Mouse (Mus musculus) kidney, embryonic 14.5 days (tissue): Measurements from ENCODE around the gene Bpi. TPM values are rescaled to one million over a fixed set of nuclear protein-coding genes. Genes with fewer than 3 reads are reported as not detected.

ENCODE experiments used
- ATAC-seq: fragments of 200-750 bp; cut with Nextera tagmentation; 2 replicates; pipeline ENCODE4 v1.8.0; 2017; ENCODE audit warnings: moderate number of reproducible peaks, mild to moderate bottlenecking, moderate TSS enrichment, moderate library complexity; ENCODE audit not compliant: low FRiP score, low TSS enrichment
- H3K27ac ChIP-seq: fragments of 300-500 bp; sonication (generic); 2 replicates; pipeline ENCODE4 v1.5.1; 2014; ENCODE audit warnings: low read depth, mild to moderate bottlenecking, low read length, moderate library complexity, mixed read lengths
- H3K27me3 ChIP-seq: fragments of 300-500 bp; sonication (generic); 2 replicates; pipeline ENCODE4 v1.6.1; 2014; ENCODE audit warnings: mild to moderate bottlenecking, low read length; ENCODE audit not compliant: control insufficient read depth, insufficient read depth
- H3K36me3 ChIP-seq: fragments of 300-500 bp; sonication (generic); 2 replicates; pipeline ENCODE4 v1.6.1; 2014; ENCODE audit warnings: low read length, mixed read lengths; ENCODE audit not compliant: control insufficient read depth, insufficient read depth
- H3K4me1 ChIP-seq: fragments of 300-500 bp; sonication (generic); 2 replicates; pipeline ENCODE4 v1.6.1; 2014; ENCODE audit warnings: low read length, mixed read lengths; ENCODE audit not compliant: control insufficient read depth, insufficient read depth
- H3K4me2 ChIP-seq: fragments of 300-500 bp; sonication (generic); replicated peaks from 2 replicates; pipeline ENCODE4 v1.6.1; 2014; ENCODE audit warnings: low read depth, mild to moderate bottlenecking, low read length
- H3K4me3 ChIP-seq: fragments of 300-500 bp; sonication (generic); 2 replicates; pipeline ENCODE4 v1.5.1; 2014; ENCODE audit warnings: mild to moderate bottlenecking, low read length
- H3K9ac ChIP-seq: fragments of 300-500 bp; sonication (generic); 2 replicates; pipeline ENCODE4 v1.6.1; 2014; ENCODE audit warnings: low read depth, mild to moderate bottlenecking, low read length, moderate library complexity
- H3K9me3 ChIP-seq: fragments of 300-500 bp; sonication (generic); 2 replicates; pipeline ENCODE4 v1.6.1; 2016; ENCODE audit warnings: low read length; ENCODE audit not compliant: control insufficient read depth
- WGBS: fragments of 180-500 bp; shearing (Covaris S2); extraction: QIAGEN DNeasy Blood & Tissue Kit; methylation state at CpG from one replicate; pipeline ENCODE4 v1.1.7; 2014; 5-methylcytosine and 5-hydroxymethylcytosine counted together
- microRNA-seq: library from miRNA; unstranded; fragments of <30 nt; microRNA quantifications from one replicate; pipeline ENCODE4, GENCODE M21; 2016
- polyA plus RNA-seq: library from polyadenylated mRNA; unstranded; fragments of >200 nt; fragmentation: Nextera tagmentation; extraction: Ambion mirVana; gene quantifications from 2 replicates; pipeline ENCODE4 v1.2.1, GENCODE M21; 2014

Gene Bpi
- polyA plus RNA-seq, 1 experiment from 2014 or later = 0.19 TPM

- no peaks in the 10 kb centered on the region for H3K9me3 ChIP-seq
- no peak for ATAC-seq
- no peak overlapping the region for H3K4me2 ChIP-seq
- no peaks in the 10 kb centered on the region for H3K36me3 ChIP-seq
- WGBS = 33% methylated on average over 1 of the region's 1 CpGs
- H3K9ac ChIP-seq = no peak overlapping the region
- H3K27me3 ChIP-seq = no peaks in the 10 kb centered on the region
- no peak overlapping the region for H3K27ac ChIP-seq
- no peak overlapping the region for H3K4me3 ChIP-seq
- no peaks in the 10 kb centered on the region for H3K4me1 ChIP-seq
Measured at GRCm38 (mm10) chr2:158313089-158313488, 55.2 kb downstream of the Bpi start.

GRCm38 (mm10) chr2:158316371-158316770 is 58.5 kb downstream of the Bpi start:
- 0 out of 2 replicates have a peak, but pooled peaks have one; percentile 13 for ATAC-seq
- Histone ChIP-seq H3K27ac (no peak overlapping the region), H3K4me1 (no peaks in the 10 kb centered on the region), H3K4me2 (no peak overlapping the region), H3K4me3 (no peak overlapping the region), H3K36me3 (no peaks in the 10 kb centered on the region), H3K9ac (no peak overlapping the region), H3K9me3 (no peaks in the 10 kb centered on the region), H3K27me3 (no peaks in the 10 kb centered on the region)
- WGBS = 71% methylated on average over 8 of the region's 8 CpGs

GRCm38 (mm10) chr2:158317026-158317425 is 59.1 kb downstream of the Bpi start:
- no peak overlapping the region for H3K9ac ChIP-seq
- H3K4me1 ChIP-seq = no peaks in the 10 kb centered on the region
- H3K4me2 ChIP-seq = no peak overlapping the region
- H3K9me3 ChIP-seq = no peaks in the 10 kb centered on the region
- ATAC-seq = peak; percentile 76
- no peaks in the 10 kb centered on the region for H3K27me3 ChIP-seq
- no peak overlapping the region for H3K4me3 ChIP-seq
- no peaks in the 10 kb centered on the region for H3K36me3 ChIP-seq
- 18% methylated on average over 5 of the region's 5 CpGs for WGBS
- no peak overlapping the region for H3K27ac ChIP-seq

GRCm38 (mm10) chr2:158321596-158321995 is 63.7 kb downstream of the Bpi start:
- Histone ChIP-seq H3K9ac (no peak overlapping the region), H3K9me3 (no peaks in the 10 kb centered on the region), H3K27me3 (no peaks in the 10 kb centered on the region), H3K36me3 (no peaks in the 10 kb centered on the region), H3K4me3 (no peak overlapping the region), H3K27ac (no peak overlapping the region), H3K4me1 (no peaks in the 10 kb centered on the region), H3K4me2 (no peak overlapping the region)
- no peak for ATAC-seq
- WGBS = 84% methylated on average over 6 of the region's 6 CpGs

GRCm38 (mm10) chr2:158322845-158323244 is 65.0 kb downstream of the Bpi start:
- ATAC-seq = no peak
- H3K27ac ChIP-seq = no peak overlapping the region
- H3K4me2 ChIP-seq = no peak overlapping the region
- H3K36me3 ChIP-seq = no peaks in the 10 kb centered on the region
- H3K4me1 ChIP-seq = no peaks in the 10 kb centered on the region
- no peak overlapping the region for H3K9ac ChIP-seq
- 74% methylated on average over 3 of the region's 3 CpGs for WGBS
- H3K9me3 ChIP-seq = no peaks in the 10 kb centered on the region
- H3K27me3 ChIP-seq = no peaks in the 10 kb centered on the region
- H3K4me3 ChIP-seq = no peak overlapping the region

GRCm38 (mm10) chr2:158324531-158325190 is 66.8 kb downstream of the Bpi start:
- Histone ChIP-seq H3K4me3 (no peak overlapping the region), H3K9me3 (no peaks in the 10 kb centered on the region), H3K27me3 (no peaks in the 10 kb centered on the region), H3K27ac (no peak overlapping the region), H3K4me1 (no peaks in the 10 kb centered on the region), H3K9ac (no peak overlapping the region), H3K4me2 (no peak overlapping the region), H3K36me3 (no peaks in the 10 kb centered on the region)
- peak; percentile 62; the same call in 1 of the 2 replicates for ATAC-seq
- 58% methylated on average over 10 of the region's 10 CpGs for WGBS

- Histone ChIP-seq H3K27me3 (no peaks in the 10 kb centered on the region), H3K4me1 (no peaks in the 10 kb centered on the region), H3K9ac (no peak overlapping the region), H3K36me3 (no peaks in the 10 kb centered on the region), H3K27ac (no peak overlapping the region), H3K4me2 (no peak overlapping the region), H3K4me3 (no peak overlapping the region), H3K9me3 (no peaks in the 10 kb centered on the region)
- no peak for ATAC-seq
- WGBS = 76% methylated on average over 8 of the region's 8 CpGs
Measured at GRCm38 (mm10) chr2:158325609-158326008, 67.7 kb downstream of the Bpi start.

Small RNA genes lying within 50 kb of the gene (microRNA-seq; reads per million reads assigned to microRNA genes)
- 2.1 reads per million, percentile 3 among the genes with 10 or more reads in this experiment for gene Mir7685

Other genes with a start within 250 kb of the Bpi start
- 10.6 and 26.6 TPM in 2 replicates for gene Tti1, start 229.7 kb upstream of the Bpi start, polyA plus RNA-seq
- gene Rprd1b, start 229.6 kb upstream of the Bpi start, polyA plus RNA-seq = 41.1 and 53.3 TPM in 2 replicates
- gene Tgm2, start 111.7 kb upstream of the Bpi start, polyA plus RNA-seq = 15.3 and 17.3 TPM in 2 replicates
- gene D630003M21Rik, start 28.9 kb upstream of the Bpi start, polyA plus RNA-seq = 3.7 and 5.2 TPM in 2 replicates
- 26.4 and 30.9 TPM in 2 replicates for gene Lbp, start 48.4 kb downstream of the Bpi start, polyA plus RNA-seq
- gene Snhg11, start 117.5 kb downstream of the Bpi start, polyA plus RNA-seq = 4.5 and 8.5 TPM in 2 replicates
- 20.0 and 25.9 TPM in 2 replicates for gene Ralgapb, start 151.8 kb downstream of the Bpi start, polyA plus RNA-seq
- gene Adig, start 244.5 kb downstream of the Bpi start, polyA plus RNA-seq = not detected in 2 replicates